Mouse (Mus musculus): ENCODE measurements around the gene Mrps12.
"Not testable (repeated sequence)": the region's sequence is repeated elsewhere in the genome, so short reads cannot be mapped to it uniquely, and the experiment has no call there.

The Mrps12 gene

GRCm38 (mm10) chr7:28702601-28703143 lies 38.9 kb downstream of the Mrps12 start:
- DNase-seq (ENCODE audit: low spot score) = no peak

GRCm38 (mm10) chr7:28701306-28701705 lies 40.3 kb downstream of the Mrps12 start:
- DNase-seq (ENCODE audit: low spot score) = not testable (repeated sequence)

GRCm38 (mm10) chr7:28700269-28700668 lies 41.4 kb downstream of the Mrps12 start:
- no peak for DNase-seq (ENCODE audit: low spot score)

- DNase-seq (ENCODE audit: low spot score) = no peak
Observed at GRCm38 (mm10) chr7:28697277-28697676, 44.3 kb downstream of the Mrps12 start.

GRCm38 (mm10) chr7:28694966-28695511 lies 46.6 kb downstream of the Mrps12 start:
- no peak for DNase-seq (ENCODE audit: low spot score)

- DNase-seq (ENCODE audit: low spot score) = no peak
Observed at GRCm38 (mm10) chr7:28694423-28694822, 47.2 kb downstream of the Mrps12 start.

GRCm38 (mm10) chr7:28693321-28693966 lies 48.2 kb downstream of the Mrps12 start:
- DNase-seq (ENCODE audit: low spot score) = peak; percentile 72

GRCm38 (mm10) chr7:28692545-28693320 lies 48.9 kb downstream of the Mrps12 start, which contains the start of gene Fbxo27:
TSS of gene Fbxo27 (plus strand) at chr7:28692849.
- DNase-seq (ENCODE audit: low spot score) = no peak

- DNase-seq (ENCODE audit: low spot score) = no peak
Observed at GRCm38 (mm10) chr7:28691075-28691474, 50.5 kb downstream of the Mrps12 start.
